Mouse (Mus musculus): ENCODE measurements around the gene Igf2r. TPM values are rescaled to one million over a fixed set of nuclear protein-coding genes. Genes with fewer than 3 reads are reported as not detected.

Gene Igf2r
- polyA plus RNA-seq, 1 experiment: 4.8 TPM

DNA sequence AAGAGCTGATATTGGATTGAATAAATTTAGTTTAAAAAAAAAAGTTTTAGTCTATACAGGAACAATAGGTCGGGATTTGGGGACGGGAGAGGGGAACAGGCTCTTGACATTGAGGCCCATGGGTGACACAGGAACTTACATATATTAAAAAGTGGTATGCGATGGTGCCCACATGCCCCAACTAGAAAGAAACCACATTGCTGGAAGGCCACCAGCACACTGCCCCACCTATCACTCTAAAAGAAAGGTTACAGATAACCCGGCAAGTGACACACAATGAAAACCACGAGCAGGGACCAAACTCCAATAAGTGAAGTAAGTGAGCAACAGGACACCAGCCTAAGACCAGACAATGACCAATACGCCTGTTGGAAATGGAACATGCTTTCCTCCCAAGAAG lies 36.3 kb downstream of the Igf2r start:
- no peak for TF ChIP-seq POLR2A (IDR thresholded peaks at IDR 0.05; ENCODE audit: control insufficient read depth, low read depth, low read length)
- TF ChIP-seq CTCF (IDR thresholded peaks at IDR 0.05; ENCODE audit: control insufficient read depth, insufficient read depth, insufficient replicate concordance, low read depth, low read length): no peak
- no peak overlapping the region for H3K27ac ChIP-seq (ENCODE audit: control insufficient read depth, insufficient read depth, low read depth, low read length)
- H3K27me3 ChIP-seq (ENCODE audit: control insufficient read depth, insufficient read depth, low read length): no peaks in the 10 kb centered on the region
- no peaks in the 10 kb centered on the region for H3K36me3 ChIP-seq (ENCODE audit: control insufficient read depth, insufficient read depth, low read length)
- no peak overlapping the region for H3K4me3 ChIP-seq (ENCODE audit: control insufficient read depth, low read depth, low read length)
- no peaks in the 10 kb centered on the region for H3K4me1 ChIP-seq (ENCODE audit: control insufficient read depth, insufficient read depth, low read length)

DNA sequence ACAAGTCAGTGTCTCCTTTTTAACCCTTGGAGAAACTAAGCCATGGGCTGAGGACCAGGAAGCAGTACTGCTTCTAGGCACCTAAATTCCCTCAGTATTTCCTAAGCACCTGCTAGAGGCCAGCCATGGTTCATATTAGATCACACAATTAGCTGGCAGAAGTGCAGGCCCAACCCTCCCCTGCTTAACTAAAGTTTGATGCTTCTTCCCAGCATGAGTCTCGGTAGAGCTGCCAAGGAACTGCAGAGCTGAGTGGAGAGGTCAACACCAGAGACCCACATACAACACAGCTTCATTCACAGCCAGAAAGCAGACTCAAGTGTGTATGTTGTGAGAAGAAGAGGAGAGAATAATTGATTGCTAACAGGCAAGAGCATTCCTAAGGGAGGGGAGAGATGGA lies 40.9 kb downstream of the Igf2r start:
- no peak overlapping the region for H3K4me3 ChIP-seq (ENCODE audit: control insufficient read depth, low read depth, low read length)
- no peaks in the 10 kb centered on the region for H3K36me3 ChIP-seq (ENCODE audit: control insufficient read depth, insufficient read depth, low read length)
- no peak overlapping the region for H3K27ac ChIP-seq (ENCODE audit: control insufficient read depth, insufficient read depth, low read depth, low read length)
- H3K27me3 ChIP-seq (ENCODE audit: control insufficient read depth, insufficient read depth, low read length): no peaks in the 10 kb centered on the region
- no peaks in the 10 kb centered on the region for H3K4me1 ChIP-seq (ENCODE audit: control insufficient read depth, insufficient read depth, low read length)
- TF ChIP-seq POLR2A (IDR thresholded peaks at IDR 0.05; ENCODE audit: control insufficient read depth, low read depth, low read length): no peak
- no peak for TF ChIP-seq CTCF (IDR thresholded peaks at IDR 0.05; ENCODE audit: control insufficient read depth, insufficient read depth, insufficient replicate concordance, low read depth, low read length)

DNA sequence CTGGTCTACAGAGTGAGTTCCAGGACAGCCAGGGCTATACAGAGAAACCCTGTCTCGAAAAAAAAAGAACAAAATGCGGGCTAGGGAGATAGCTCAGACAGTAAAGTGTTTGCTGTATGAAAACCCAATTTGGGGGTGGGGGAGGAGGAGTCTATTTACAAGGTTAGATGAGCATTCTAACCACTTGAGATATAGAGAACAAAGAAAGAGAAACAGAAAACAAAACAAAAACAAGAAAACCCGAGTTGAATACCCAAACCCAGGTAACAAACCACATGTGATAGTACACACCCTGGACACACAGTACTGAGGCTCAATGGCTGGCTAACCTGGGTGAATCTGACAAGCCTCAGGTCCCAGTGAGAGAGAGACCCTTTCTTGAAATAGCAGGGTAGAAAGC lies 41.7 kb downstream of the Igf2r start:
- no peaks in the 10 kb centered on the region for H3K36me3 ChIP-seq (ENCODE audit: control insufficient read depth, insufficient read depth, low read length)
- no peaks in the 10 kb centered on the region for H3K4me1 ChIP-seq (ENCODE audit: control insufficient read depth, insufficient read depth, low read length)
- TF ChIP-seq CTCF (IDR thresholded peaks at IDR 0.05; ENCODE audit: control insufficient read depth, insufficient read depth, insufficient replicate concordance, low read depth, low read length) (no peak), POLR2A (IDR thresholded peaks at IDR 0.05; ENCODE audit: control insufficient read depth, low read depth, low read length) (no peak)
- no peak overlapping the region for H3K27ac ChIP-seq (ENCODE audit: control insufficient read depth, insufficient read depth, low read depth, low read length)
- H3K4me3 ChIP-seq (ENCODE audit: control insufficient read depth, low read depth, low read length): no peak overlapping the region
- no peaks in the 10 kb centered on the region for H3K27me3 ChIP-seq (ENCODE audit: control insufficient read depth, insufficient read depth, low read length)

DNA sequence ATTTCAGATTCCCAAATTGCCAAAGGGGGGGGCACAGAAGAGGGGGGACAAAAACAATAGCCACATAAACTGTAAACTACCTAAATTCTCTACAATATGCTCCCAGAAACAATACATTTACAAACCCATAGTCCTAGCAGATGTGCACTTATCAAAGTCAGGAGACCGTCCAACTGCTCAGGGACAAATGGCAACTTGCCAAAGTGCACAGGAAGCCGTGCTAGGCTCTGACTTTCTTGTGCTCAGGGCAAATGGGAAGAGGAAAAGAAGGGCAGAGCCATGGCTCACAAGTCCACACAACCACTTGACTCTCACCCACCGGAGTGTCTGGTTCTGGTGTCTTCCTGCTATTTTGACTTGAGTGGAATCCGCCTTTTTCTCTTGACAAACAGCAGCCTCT lies 43.6 kb downstream of the Igf2r start:
- Histone ChIP-seq H3K36me3 (ENCODE audit: control insufficient read depth, insufficient read depth, low read length) (no peaks in the 10 kb centered on the region), H3K4me1 (ENCODE audit: control insufficient read depth, insufficient read depth, low read length) (no peaks in the 10 kb centered on the region)
- TF ChIP-seq POLR2A (IDR thresholded peaks at IDR 0.05; ENCODE audit: control insufficient read depth, low read depth, low read length) (no peak), CTCF (IDR thresholded peaks at IDR 0.05; ENCODE audit: control insufficient read depth, insufficient read depth, insufficient replicate concordance, low read depth, low read length) (no peak)

DNA sequence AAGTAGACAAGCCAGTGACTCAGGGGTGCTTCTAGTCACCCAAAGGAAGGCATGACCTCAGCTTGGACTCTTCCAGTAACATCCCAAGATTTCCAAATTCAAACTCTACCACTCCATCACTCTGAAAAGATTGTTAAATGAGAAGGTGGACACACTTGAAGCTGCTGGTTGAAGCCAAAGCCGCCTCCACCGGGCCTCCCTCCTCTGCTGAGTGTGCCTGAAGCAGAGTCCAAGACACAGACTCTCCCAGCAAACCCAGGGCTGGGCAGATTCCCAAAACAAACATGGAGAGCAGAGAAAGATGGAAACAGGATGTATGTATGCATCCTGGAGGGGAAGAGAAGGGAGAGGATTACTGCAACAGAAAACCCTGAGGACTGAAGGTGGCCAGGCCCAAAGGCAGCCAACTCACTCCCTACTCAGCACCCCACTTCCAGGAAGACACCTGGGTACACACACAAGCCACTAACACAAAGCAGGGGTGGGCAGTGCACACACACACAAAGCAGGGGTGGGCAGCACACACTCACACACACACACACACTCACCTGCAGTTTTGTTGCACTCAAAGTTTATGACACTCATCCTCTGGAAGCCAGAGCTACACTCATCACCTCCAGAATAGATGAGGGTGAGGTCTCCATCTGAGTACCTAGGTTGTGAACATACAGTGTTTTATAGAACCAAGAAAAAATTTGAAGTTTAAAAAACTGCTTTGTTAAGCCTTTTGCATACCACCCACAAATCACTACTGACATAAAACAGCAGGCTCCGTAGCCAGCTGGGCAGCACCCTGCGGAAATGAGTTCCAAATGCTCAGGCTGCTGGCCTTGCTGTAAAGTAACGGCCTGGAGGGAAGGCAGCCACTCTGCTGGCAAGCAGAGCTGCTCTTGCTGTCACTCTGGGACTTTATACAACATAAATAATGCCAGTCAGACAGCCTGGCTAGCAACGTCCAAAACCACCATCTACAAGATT lies 44.4 kb downstream of the Igf2r start:
- H3K4me3 ChIP-seq (ENCODE audit: control insufficient read depth, low read depth, low read length): no peak overlapping the region
- no peak overlapping the region for H3K27ac ChIP-seq (ENCODE audit: control insufficient read depth, insufficient read depth, low read depth, low read length)
- H3K36me3 ChIP-seq (ENCODE audit: control insufficient read depth, insufficient read depth, low read length): no peaks in the 10 kb centered on the region

More for the DNA sequence above, 43.6 kb downstream of the Igf2r start:
- no peaks in the 10 kb centered on the region for H3K27me3 ChIP-seq (ENCODE audit: control insufficient read depth, insufficient read depth, low read length)
- H3K4me3 ChIP-seq (ENCODE audit: control insufficient read depth, low read depth, low read length): no peak overlapping the region
- no peak overlapping the region for H3K27ac ChIP-seq (ENCODE audit: control insufficient read depth, insufficient read depth, low read depth, low read length)

DNA sequence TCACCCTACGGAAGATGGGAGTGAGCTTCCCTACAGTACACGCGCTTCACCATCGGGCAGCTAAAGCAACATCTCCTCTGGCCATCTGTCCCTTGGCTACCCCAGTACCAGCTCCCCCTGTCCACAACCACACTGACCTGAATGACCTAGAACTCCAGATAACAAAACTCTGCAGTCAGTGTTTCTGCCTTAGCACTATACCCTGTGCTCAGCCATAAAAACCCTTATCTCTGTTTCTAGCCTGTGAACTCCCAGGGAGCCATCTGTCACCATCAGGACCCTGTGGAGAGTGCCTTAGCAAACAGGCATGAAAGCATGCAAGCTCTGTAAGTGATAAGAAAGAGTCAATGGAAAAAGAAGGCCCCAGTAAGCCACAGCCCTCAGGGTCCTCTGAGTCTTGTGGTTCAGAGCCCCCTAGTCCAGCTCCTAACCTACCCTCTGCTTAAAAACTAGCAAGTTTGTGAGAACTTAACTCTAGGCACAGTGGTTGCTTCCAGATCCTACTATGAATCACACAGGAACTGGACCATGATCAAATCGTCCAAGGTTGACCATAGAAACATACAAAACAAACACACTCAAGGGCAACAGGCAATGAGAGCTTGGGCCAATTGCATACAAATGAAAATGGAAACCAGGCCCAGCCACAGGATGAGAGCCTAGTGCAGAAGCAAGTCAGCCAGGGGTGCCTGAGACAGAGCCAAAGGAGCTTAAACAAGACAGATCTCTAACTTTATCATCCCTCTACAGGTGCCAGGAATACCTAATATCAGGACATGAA lies 45.3 kb downstream of the Igf2r start:
- H3K4me1 ChIP-seq (ENCODE audit: control insufficient read depth, insufficient read depth, low read length): no peaks in the 10 kb centered on the region
- TF ChIP-seq CTCF (IDR thresholded peaks at IDR 0.05; ENCODE audit: control insufficient read depth, insufficient read depth, insufficient replicate concordance, low read depth, low read length): no peak
- no peak for TF ChIP-seq POLR2A (IDR thresholded peaks at IDR 0.05; ENCODE audit: control insufficient read depth, low read depth, low read length)
- no peak overlapping the region for H3K27ac ChIP-seq (ENCODE audit: control insufficient read depth, insufficient read depth, low read depth, low read length)
- H3K27me3 ChIP-seq (ENCODE audit: control insufficient read depth, insufficient read depth, low read length): no peaks in the 10 kb centered on the region
- H3K36me3 ChIP-seq (ENCODE audit: control insufficient read depth, insufficient read depth, low read length): no peaks in the 10 kb centered on the region
- no peak overlapping the region for H3K4me3 ChIP-seq (ENCODE audit: control insufficient read depth, low read depth, low read length)

More for the DNA sequence above, 44.4 kb downstream of the Igf2r start:
- no peaks in the 10 kb centered on the region for H3K4me1 ChIP-seq (ENCODE audit: control insufficient read depth, insufficient read depth, low read length)
- H3K27me3 ChIP-seq (ENCODE audit: control insufficient read depth, insufficient read depth, low read length): no peaks in the 10 kb centered on the region
- TF ChIP-seq POLR2A (IDR thresholded peaks at IDR 0.05; ENCODE audit: control insufficient read depth, low read depth, low read length) (no peak), CTCF (IDR thresholded peaks at IDR 0.05; ENCODE audit: control insufficient read depth, insufficient read depth, insufficient replicate concordance, low read depth, low read length) (no peak)

DNA sequence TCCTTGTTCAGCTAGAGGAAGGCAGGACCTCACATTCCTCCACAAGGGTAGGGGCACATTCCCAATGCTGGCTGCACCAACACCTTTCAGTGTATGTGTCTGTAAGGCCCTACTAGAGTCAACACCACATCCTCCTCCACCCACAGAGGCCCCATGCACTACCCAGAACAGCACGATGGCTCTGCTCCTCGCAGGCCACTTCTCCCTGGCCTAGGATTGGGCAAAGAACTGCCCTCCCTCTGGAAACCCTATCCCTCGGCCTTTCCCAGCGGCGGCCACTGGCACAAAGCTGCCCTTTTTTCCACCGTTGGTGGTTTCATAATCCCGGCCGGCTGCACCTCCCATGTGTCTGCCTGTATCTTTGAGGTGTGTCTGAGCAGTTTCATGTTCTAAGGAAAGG lies 46.8 kb downstream of the Igf2r start:
- H3K4me3 ChIP-seq (ENCODE audit: control insufficient read depth, low read depth, low read length): no peak overlapping the region
- no peaks in the 10 kb centered on the region for H3K36me3 ChIP-seq (ENCODE audit: control insufficient read depth, insufficient read depth, low read length)
- H3K27ac ChIP-seq (ENCODE audit: control insufficient read depth, insufficient read depth, low read depth, low read length): no peak overlapping the region
- H3K27me3 ChIP-seq (ENCODE audit: control insufficient read depth, insufficient read depth, low read length): no peaks in the 10 kb centered on the region
- H3K4me1 ChIP-seq (ENCODE audit: control insufficient read depth, insufficient read depth, low read length): no peaks in the 10 kb centered on the region
- TF ChIP-seq POLR2A (IDR thresholded peaks at IDR 0.05; ENCODE audit: control insufficient read depth, low read depth, low read length) (no peak), CTCF (IDR thresholded peaks at IDR 0.05; ENCODE audit: control insufficient read depth, insufficient read depth, insufficient replicate concordance, low read depth, low read length) (no peak)

Measured in testis, adult 2 months (tissue).